Mouse (Mus musculus) ZHBTc4 (cell line): ENCODE measurements at regions not wholly inside any gene's neighbourhood (a gene's known extent, or its start where the extent isn't known, plus 50 kb on each side); places are given as distances from the start of the nearest gene placed in this dataset.

Experiments
- DNase-seq: peaks from one replicate; pipeline ENCODE4 v3.0.0-alpha.2; 2011; ENCODE audit warnings: low read depth, low spot score

DNA sequence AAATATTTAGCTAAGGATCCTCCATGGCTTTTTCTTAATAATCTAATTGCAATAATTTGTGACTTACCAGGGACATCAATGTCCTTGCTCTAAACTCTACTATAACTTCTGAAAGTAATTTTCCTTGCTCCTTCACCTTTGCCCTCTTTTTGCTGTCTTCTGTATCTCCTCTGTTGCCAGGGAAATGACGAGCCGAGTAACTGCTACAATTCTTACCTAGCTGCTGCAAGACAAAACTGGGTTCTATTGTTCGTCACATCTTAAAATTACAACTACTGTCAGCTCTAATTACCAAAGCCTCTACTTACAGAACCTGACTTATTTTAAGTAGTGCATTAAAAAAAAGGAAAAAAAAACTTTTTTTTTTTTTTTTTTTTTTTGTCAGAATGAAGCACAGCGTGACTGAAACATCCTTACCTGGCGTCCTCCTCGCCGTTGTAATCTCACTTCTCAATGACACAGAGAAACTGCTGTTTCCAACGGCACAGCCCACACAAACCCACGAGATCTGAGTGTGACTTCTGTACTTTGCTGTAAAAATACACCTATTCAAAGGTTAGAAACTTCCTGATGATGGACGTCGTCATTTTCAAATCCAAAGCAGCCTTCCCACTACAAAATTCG, 389.4 kb downstream of the Plk2 start:
- no peak for DNase-seq

DNA sequence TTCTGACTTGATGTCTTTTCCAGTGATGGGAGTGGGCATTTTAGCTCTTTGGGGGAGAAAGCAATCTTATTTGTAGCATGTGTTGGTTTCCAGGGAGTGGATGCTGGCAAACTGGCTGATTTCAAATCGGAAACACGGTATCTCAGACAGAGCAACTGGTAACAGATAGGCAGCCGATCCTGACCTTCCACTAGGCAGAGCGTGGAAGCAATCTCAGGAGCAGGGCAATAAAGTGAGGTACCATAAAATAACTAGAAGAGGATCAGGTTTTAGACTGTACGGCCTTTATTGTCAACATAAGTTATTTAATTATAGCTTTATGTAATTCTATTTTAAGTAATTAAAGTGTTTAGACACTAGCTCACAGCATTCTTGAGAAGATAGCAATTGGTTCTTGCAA, 390.0 kb downstream of the Plk2 start:
- no peak for DNase-seq

- no peak for DNase-seq
These were observed 403.5 kb downstream of the Plk2 start for GRCm38 (mm10) chr13:110798313-110798712.

DNA sequence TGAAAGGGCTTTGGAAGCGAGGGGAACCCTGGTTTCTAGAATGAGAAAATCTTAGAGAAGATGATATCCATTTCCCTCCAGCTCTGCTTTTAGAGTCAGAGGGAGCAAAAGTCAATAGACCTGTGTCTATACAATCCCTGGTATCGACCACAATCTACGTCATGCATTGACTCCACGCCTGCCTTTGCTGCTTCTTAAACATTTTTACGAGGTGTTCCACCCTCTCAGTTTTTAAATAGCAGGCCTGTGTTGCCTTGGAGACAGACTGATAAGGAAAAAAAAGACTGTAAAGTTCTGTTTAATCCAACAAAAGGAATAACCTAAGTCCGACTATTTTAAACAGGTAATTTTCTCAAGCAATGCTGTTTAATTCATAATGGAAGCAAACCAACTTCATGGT, 408.0 kb downstream of the Plk2 start:
- DNase-seq: no peak

- DNase-seq: no peak
These were observed 417.6 kb downstream of the Plk2 start for GRCm38 (mm10) chr13:110812401-110812800.

DNA sequence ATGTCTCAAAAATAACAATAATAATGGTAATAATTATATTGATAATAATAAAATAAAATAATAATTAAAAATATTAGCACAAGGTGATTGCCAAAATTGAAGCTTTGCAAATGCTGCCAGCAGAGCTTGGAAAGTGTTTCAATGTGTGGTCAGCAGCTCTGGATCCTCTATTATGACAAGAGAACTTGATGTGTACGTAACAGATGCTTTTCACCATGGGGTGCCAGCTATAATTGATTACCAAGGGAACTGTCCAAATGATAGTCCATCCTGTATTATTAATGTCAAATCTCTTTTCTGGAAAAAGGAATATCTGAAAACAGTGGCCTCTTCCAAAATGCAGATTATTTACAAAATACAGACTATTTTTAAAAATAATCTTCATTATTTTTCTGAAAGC, 419.2 kb downstream of the Plk2 start:
- DNase-seq: no peak

GRCm38 (mm10) chr13:110819301-110819862, 424.5 kb downstream of the Plk2 start:
- no peak for DNase-seq

DNA sequence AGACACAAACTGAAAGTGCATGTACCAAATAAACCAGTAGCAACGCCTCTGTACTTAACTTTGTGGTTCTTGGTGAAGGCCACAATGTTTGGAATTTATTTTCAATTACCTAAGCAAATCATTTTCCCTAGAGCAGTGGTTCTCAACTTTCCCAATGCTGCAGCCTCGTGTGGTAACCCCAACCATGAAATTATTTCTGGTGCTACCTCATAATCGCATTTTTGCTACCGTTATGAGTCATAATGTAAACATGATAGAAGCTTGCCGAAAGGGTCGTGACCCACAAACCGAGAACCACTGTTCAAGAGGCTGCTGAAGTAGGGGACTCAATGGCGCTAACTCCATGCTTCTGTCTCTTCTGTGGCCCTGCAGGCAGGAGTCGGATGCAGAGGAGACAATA, 429.9 kb upstream of the Actbl2 start:
- no peak for DNase-seq

- DNase-seq: no peak
These were observed 422.4 kb upstream of the Actbl2 start for GRCm38 (mm10) chr13:110832442-110832841.

DNA sequence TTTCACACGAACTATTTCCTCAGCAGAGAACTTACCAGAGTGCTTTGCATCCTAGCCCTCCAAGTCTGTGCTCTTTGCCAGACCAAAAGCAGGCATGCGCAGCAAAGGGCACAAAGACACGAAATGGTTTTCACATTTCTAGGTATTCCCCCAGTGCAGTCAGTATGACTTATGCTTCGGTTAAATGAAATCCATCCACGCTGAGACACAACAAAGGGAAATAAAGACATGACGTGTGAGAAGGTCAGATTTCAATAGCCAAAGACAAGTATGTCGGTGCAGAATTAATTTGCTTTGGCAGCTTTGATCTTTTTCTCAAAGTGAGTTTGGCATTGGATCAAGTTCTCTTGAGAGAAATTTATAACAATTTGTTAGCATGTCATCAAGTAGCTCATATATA, 417.9 kb upstream of the Actbl2 start:
- DNase-seq: no peak

- DNase-seq: no peak
These were observed 412.9 kb upstream of the Actbl2 start for GRCm38 (mm10) chr13:110841949-110842348.

DNA sequence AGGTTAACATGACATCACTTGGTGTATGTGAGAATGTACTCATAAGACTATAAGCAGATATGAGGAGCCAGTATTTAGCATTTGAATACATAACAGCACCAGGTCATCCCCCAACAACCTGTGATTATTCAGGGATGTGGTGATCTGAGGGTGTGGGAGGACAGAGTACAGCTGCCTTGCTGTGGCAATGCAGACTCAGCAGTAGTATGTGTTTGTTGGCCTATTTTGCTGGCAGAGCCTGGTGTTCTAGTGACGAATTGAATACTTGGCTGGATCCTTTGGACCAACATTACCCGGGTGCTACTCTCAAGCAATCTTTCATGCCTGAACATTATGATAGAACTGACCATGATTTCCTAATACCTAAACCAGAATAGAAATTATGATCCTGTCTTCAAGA, 409.1 kb upstream of the Actbl2 start:
- DNase-seq: no peak

DNA sequence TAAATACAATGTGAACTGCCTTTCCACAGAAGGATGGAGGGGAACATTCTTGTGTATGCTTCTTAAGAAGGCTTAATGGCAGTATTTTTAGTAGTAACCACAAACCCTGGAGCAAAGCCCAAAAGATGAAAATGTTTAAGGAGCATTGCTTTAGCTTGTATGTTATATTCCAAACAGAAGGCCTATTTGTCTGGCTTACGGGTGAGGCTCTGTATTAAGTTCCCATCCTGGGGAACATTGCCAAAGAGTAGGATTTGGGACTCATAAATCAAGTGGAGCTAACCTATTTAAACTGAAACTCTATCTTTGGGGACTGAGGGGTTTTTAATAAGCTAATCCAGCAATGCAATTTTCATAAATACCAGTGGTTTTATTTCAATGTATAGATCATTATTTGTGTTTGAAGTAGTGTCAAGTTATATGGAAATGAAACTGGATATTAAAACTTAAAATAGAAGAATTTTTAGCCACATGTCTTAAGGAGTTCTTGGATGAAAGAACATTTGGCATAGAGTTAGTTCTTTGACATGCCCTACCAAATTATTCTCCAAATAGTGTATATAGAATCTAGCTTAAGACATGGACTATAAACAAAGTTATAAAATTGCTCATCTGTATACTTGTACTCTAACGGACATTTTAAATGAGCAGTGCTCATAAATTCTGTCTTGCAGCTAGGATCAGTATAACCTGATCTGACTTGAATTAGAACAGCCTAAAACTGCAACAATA, 401.7 kb upstream of the Actbl2 start:
- no peak for DNase-seq

DNA sequence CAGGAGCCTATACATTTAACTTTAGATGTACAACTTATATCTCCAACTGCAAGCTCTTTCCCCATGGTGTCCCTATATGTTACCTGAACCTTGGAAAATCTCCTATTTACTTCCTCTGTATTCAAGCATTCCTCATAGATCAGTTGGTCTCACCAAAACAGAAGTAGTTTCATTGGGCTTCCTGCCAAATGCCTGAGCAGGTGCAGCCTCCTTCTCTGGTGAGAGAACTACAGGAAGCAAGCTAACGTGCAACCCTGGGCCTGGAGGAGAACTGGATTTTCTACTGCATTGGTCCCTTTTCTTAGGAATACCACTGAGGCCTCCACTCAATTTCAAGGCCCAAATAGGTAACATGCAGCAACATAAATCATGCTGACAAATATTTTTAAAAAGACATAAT, 400.6 kb upstream of the Actbl2 start:
- DNase-seq: no peak

DNA sequence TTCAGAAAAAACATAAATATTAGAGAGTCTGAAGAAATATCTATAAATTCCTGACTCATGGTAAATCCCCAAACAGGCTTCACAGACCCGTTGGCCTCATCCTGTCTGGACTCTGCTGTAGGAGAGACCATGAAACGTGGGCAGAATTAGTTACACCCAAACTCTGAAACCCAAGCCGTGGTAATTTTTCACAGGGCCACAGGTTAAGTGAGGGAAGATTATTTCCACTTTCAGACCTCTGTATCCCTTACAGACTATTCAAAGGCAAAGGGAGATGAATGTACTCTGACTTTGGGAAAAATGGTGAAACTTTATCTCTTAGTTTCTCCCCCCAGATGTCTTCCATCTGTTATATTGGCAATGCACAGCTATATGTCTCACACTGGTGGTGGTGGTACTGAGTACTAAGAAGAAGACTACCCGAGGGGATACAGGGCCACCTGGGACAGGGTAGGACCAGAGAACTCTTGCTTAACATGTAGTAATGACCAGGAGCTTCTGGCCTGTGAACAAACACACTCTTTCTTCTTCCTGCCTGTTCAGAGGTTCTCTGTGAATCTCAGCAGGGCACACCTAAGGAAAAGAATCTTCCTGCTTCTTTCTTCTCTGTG, 388.8 kb upstream of the Actbl2 start:
- no peak for DNase-seq

DNA sequence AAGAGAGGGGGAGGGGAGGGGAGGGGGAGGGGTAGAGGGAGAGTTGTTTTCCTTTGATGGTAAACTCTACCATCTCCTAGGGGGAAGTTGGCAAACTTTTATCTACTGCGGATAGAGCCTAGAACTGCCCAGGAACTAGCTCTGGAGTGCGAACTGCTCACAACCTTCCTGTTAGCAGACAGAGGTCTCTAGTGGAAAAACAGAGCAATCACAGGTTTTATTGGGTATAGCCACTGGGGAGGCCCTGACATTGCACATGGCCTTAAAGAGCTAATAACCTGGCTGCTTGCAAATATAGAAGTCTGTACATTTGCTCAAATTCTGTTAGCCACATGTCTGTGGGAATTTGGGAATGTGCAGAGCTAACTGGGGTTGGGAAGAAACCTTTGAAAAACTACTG, 388.1 kb upstream of the Actbl2 start:
- peak; percentile 37 for DNase-seq

- no peak for DNase-seq
These were observed 383.6 kb upstream of the Actbl2 start for GRCm38 (mm10) chr13:110871125-110871775.

- no peak for DNase-seq
These were observed 383.1 kb upstream of the Actbl2 start for GRCm38 (mm10) chr13:110871776-110872135.

DNA sequence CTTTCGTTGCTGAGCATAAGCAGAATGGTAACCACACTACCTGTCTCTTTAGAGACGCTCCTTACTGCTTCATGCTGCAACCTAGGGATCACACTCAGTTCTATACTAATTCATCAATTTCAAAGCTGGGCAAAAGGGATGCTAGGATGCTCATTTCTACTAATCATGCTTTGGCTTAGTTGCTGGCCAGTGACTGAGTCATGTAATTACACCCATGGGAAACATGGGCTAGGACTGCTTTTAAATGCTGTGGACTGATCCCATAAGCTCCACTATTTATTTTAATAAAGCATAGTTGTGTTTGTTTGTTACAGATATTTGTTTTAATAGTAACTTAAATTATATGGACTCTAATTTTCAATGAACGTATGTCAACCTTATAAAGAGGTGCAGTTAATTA, 373.2 kb upstream of the Actbl2 start:
- no peak for DNase-seq

- no peak for DNase-seq
These were observed 372.6 kb upstream of the Actbl2 start for GRCm38 (mm10) chr13:110882173-110882572.

- no peak for DNase-seq
These were observed 372.1 kb upstream of the Actbl2 start for GRCm38 (mm10) chr13:110882661-110883172.

- DNase-seq: no peak
These were observed 360.9 kb upstream of the Actbl2 start for GRCm38 (mm10) chr13:110893909-110894308.
